Mouse (Mus musculus): ENCODE results near the gene Ifi203.
"Not testable (repeated sequence)": the region's sequence is repeated elsewhere in the genome, so short reads cannot be mapped to it uniquely, and the experiment has no call there.

The Ifi203 gene

DNA sequence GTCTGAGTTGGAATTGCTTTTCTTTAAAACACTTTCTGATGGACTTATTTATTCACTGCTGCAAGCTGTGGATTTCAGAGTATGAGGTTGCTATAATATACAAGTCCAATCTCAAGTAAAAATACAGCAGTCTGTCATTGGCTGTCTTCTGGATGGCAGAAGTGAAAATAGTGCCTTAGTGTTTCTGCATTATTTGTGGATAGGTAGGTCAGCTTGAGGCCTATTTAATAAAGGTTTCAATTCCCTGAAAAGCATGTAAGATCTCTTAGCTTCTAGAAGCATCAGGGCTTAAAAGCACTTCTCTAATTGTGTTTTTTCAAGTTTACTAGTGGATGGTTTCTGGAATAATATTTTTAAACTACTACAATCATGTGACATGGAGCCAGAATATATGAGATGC is 52.7 kb downstream of the Ifi203 start:
- DNase-seq (ENCODE audit: low read depth in 1 of 2, low spot score in 2 of 2), result not testable (repeated sequence)

DNA sequence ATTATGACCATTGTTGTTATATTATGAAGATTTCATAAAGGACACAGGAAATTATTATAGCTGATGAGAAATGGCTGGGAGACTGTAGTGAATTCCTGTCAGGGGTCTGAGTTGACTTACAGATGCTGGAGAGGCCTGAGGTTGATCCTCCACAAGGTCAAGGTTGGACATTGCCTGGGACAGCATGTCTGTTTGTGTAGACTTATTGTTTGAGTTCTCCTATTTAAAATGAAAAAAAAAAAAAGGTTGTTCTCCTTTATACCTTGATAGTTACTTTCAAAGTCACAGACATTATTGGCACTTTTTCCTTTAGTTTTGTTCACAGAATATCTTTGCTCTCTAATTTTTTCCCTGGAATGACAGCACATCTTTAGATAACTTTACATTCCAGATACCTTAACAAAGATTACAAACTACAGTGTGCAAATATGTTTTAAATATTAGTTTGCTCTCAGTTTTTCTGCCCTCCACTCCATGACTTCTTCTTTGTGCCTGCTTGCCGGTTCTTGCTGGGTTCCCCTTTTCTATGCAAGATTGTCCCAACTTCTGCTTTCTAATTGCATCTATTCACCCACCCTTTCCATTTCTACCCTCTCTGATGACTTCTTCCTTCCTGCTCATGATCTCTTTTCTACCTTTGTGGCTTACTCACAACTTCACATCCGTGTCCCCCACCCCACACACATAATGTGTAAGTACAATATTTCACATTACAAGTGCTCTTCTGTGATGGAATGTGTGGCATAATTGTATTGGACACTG is 55.3 kb downstream of the Ifi203 start:
- DNase-seq (ENCODE audit: low read depth in 1 of 2, low spot score in 2 of 2), result not testable (repeated sequence)

DNA sequence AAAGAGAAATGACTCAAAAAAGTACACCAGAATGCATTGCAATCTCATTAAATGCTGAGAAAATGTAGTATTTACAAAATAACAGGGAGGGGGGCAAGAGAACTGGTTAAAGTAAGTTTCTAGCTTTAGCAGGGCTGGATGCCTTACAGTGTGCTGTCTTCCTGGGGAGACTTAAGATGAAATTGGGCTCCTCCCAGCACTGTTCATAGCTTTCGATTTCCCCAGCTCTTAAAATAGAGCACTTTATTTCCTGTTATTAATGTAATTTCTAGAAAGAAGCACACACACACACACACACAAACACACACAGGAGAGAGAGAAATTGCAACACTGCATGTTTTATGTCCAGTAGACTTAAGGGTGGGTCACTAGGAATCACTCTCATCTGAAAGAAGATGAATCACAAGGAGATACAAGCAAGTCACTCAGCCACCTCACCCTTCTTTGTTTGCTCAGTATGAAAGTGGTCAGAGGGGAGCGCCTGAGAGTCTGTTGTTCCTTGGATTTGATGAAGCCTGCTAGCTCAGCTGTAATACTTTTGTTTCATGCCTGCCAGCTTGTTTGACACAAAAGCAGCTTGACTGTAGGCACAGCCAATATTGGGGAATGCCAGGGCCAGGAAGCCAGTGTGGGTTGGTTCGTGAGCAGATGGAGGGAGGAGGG is 62.3 kb downstream of the Ifi203 start:
- DNase-seq (ENCODE audit: low read depth in 1 of 2, low spot score in 2 of 2), result not testable (repeated sequence)

DNA sequence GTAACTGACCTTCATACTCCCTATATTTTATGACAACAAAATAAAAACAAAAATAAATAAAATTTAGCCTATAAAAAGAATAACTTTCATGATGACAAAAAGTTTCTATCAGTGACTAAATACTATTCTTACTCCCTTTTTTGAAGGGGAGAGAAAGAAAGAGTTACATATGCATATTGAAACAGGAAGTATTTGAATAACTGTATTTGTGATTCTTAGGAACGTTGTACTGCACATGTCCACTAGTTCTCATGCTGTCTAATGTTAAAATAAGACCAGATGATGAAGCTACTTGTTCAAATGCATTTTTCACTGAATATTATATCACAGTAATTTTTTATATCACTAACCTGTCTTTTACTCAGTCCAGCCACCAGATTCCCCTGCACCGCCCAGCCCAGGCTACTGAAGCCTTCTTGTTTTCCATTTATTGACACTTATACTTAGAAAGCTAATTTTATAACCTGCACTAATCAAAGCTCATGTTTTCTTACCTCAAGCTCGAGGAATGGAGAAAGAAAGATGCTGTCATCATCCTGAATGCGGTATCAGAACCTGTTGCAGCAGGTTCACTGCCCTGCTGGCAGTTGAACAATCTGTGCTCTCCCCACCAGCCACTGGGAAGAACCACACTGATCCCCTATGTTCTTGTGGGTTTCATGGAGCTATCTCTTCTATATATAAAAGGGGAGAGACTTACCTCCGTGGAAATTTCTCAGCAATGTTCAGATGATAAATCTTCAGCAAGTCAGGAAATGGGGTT is 63.1 kb downstream of the Ifi203 start:
- DNase-seq (ENCODE audit: low read depth in 1 of 2, low spot score in 2 of 2), result not testable (repeated sequence)

DNA sequence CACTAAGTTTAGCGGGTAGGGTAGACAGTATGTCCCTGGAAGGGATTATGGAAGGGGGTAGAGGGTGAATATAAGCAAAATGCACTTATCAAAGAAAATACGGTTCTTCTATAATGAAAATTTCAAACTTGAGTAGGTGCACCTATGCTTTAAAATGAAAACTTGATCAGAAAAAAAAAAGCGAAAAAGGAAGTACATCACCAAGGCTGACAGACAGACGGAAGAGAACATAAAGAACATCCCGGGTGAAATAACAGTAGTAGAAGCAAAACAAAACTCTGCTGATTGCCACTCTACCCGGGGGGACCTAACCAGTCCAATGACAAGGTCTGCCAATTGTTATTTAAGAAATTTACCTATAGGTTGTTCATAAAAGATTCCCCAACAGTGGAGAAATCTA is 64.2 kb downstream of the Ifi203 start:
- DNase-seq (ENCODE audit: low read depth in 1 of 2, low spot score in 2 of 2), result not testable (repeated sequence)

DNA sequence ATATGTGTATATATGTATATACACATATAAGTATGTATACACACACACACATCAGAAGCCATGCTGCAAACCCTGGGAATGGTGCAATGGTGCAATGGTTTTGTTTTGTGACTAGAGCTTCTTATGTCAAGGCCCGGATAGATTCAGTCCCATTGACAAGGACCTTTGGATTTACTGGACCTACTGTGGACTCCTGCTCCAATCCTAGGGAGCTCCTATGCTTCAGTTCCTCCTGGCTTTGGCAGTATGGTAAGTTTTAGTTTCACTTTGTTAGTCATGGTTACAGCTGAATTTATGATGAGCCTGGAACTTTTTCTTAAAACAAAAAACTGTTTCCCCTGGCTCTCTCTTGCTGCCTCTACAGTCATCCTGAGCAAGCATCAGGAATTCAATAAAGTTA is 65.3 kb downstream of the Ifi203 start:
- not testable (repeated sequence) for DNase-seq (ENCODE audit: low read depth in 1 of 2, low spot score in 2 of 2)
